ENCODE assay signal across 8 mouse cellular contexts in the genomic region with DNA sequence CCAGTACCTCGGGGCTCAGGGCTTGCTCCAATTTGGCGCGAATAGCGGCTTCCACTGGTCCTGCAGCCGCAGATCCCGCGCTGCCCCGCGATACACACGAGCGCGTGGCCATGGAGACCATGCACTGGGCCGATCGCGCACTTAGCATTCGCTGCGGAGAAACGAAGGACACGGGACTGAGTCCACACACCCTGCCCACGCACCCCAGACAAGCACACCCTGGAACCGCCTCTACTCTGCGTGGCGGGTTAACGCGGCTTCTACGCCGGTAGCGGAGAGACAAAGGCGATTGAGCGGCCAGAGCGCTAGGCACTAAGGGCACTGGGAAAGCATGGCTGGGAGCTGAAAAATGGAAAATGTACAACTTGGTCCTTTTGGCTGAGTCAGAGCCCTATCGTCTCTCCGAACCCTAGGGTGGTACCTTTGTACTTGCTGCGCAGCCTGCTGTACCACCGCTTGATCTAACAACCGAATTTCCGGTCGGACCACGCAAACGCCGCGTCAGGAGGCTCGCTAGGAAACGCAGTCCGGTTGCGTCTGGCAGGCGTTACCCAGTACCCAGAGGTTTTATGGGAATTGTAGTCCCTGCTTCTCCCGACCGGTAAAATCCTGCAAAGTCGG. TPM values are rescaled to one million over a fixed set of nuclear protein-coding genes. Genes with fewer than 3 reads are reported as not detected.
DNase-seq lines count a peak whose midpoint lies in the region; ATAC-seq lines count a peak whose summit lies in the region.

No protein-coding gene starts in this region.

- peak overlapping the region; percentile 92 for H3K4me2 ChIP-seq in hindbrain, embryonic 11.5 days (replicated peaks; ENCODE audit: low read depth, low read length)
- H3K4me2 ChIP-seq in lung, embryonic 16.5 days (ENCODE audit: low read depth, low read length): peak overlapping the region; percentile 97

- H3K27me3 ChIP-seq in hindbrain, embryonic 11.5 days (ENCODE audit: control insufficient read depth, insufficient read depth, low read length): no peaks in the 10 kb centered on the region
- no peaks in the 10 kb centered on the region for H3K27me3 ChIP-seq in lung, embryonic 16.5 days (ENCODE audit: control insufficient read depth, insufficient read depth, low read depth, low read length)

- peak; percentile 85 for DNase-seq in Muller cell, postnatal 12 days (ENCODE audit: inconsistent ontology term)
- DNase-seq in cerebellum, adult 9-11 months: peak; percentile 93
- peak; percentile 90 for DNase-seq in hindbrain, embryonic 11.5 days (ENCODE audit: low spot score)
- peak; percentile 94 for DNase-seq in layer of hippocampus, adult 9-11 months
- peak; percentile 83 for DNase-seq in ovary, adult 18-20 months (ENCODE audit: low spot score)
- peak; percentile 75 to 79 for DNase-seq in thymus, postnatal 10 days (ENCODE audit: low spot score in 2 of 2)

- H3K9ac ChIP-seq in hindbrain, embryonic 11.5 days (ENCODE audit: low read depth, low read length): peak overlapping the region; percentile 90
- H3K9ac ChIP-seq in lung, embryonic 16.5 days (ENCODE audit: low read length): peak overlapping the region; percentile 91

- peak overlapping the region; percentile 92 for H3K27ac ChIP-seq in hindbrain, embryonic 11.5 days (ENCODE audit: low read depth, low read length)
- H3K27ac ChIP-seq in lung, embryonic 16.5 days (ENCODE audit: low read length): peak overlapping the region; percentile 96

- H3K4me3 ChIP-seq in hindbrain, embryonic 11.5 days (ENCODE audit: low read depth, low read length): peak overlapping the region; percentile 61
- H3K4me3 ChIP-seq in lung, embryonic 16.5 days (ENCODE audit: low read length): peak overlapping the region; percentile 86

- H3K4me1 ChIP-seq in hindbrain, embryonic 11.5 days (replicated peaks; ENCODE audit: control insufficient read depth, insufficient read depth, low read length): peaks cover 4% of the 10 kb centered on the region; the same call in 1 of the 2 replicates
- peaks cover 13% of the 10 kb centered on the region; the same call in 1 of the 2 replicates for H3K4me1 ChIP-seq in lung, embryonic 16.5 days (replicated peaks; ENCODE audit: control insufficient read depth, insufficient read depth, low read length)

- under 1% methylated on average over 50 of the region's 50 CpGs for WGBS in hindbrain, embryonic 11.5 days
- under 1% methylated on average over 50 of the region's 50 CpGs for WGBS in lung, embryonic 16.5 days

- peak; percentile 90 for ATAC-seq in frontal cortex, adult (ENCODE audit: low TSS enrichment)
- peak; percentile 95 for ATAC-seq in hindbrain, embryonic 11.5 days (ENCODE audit: low FRiP score)
- peak; percentile 95 for ATAC-seq in lung, embryonic 16.5 days (ENCODE audit: low read depth)

- no peaks in the 10 kb centered on the region for H3K9me3 ChIP-seq in hindbrain, embryonic 11.5 days (ENCODE audit: control insufficient read depth, low read length)
- H3K9me3 ChIP-seq in lung, embryonic 16.5 days (ENCODE audit: control insufficient read depth, low read length): no peaks in the 10 kb centered on the region

- no peaks in the 10 kb centered on the region for H3K36me3 ChIP-seq in hindbrain, embryonic 11.5 days (ENCODE audit: control insufficient read depth, insufficient read depth, low read length)
- no peaks in the 10 kb centered on the region for H3K36me3 ChIP-seq in lung, embryonic 16.5 days (ENCODE audit: control insufficient read depth, insufficient read depth, low read length)

RNA-seq across cellular contexts. Expression of gene Sv2a, which starts 16.3 kb away (rescaled TPM):
- 10.8 and 13.0 TPM in 2 replicates for polyA plus RNA-seq in hindbrain, embryonic 11.5 days (2014; fragmentation: Nextera tagmentation; extraction: Ambion mirVana)
- 2.3 and 2.6 TPM in 2 replicates for polyA plus RNA-seq in lung, embryonic 16.5 days (2015; fragmentation: Nextera tagmentation; extraction: Ambion mirVana)

RNA-seq across cellular contexts. Expression of gene Bola1, which starts 22.3 kb away (rescaled TPM):
- polyA plus RNA-seq in hindbrain, embryonic 11.5 days (2014; fragmentation: Nextera tagmentation; extraction: Ambion mirVana): 73.3 and 77.6 TPM in 2 replicates
- polyA plus RNA-seq in lung, embryonic 16.5 days (2015; fragmentation: Nextera tagmentation; extraction: Ambion mirVana): 51.4 and 51.6 TPM in 2 replicates

RNA-seq across cellular contexts. Expression of gene Hist2h2ab, which starts 22.4 kb away (rescaled TPM):
- polyA plus RNA-seq in hindbrain, embryonic 11.5 days (2014; fragmentation: Nextera tagmentation; extraction: Ambion mirVana): 1.4 and 3.0 TPM in 2 replicates
- 1.3 and 1.9 TPM in 2 replicates for polyA plus RNA-seq in lung, embryonic 16.5 days (2015; fragmentation: Nextera tagmentation; extraction: Ambion mirVana)

RNA-seq across cellular contexts. Expression of gene Hist2h2ac, which starts 23.4 kb away (rescaled TPM):
- 9.6 and 12.7 TPM in 2 replicates for polyA plus RNA-seq in hindbrain, embryonic 11.5 days (2014; fragmentation: Nextera tagmentation; extraction: Ambion mirVana)
- polyA plus RNA-seq in lung, embryonic 16.5 days (2015; fragmentation: Nextera tagmentation; extraction: Ambion mirVana): 8.9 and 9.0 TPM in 2 replicates

RNA-seq across cellular contexts. Expression of gene Hist2h2be, which starts 23.7 kb away (rescaled TPM):
- 7.4 and 7.7 TPM in 2 replicates for polyA plus RNA-seq in hindbrain, embryonic 11.5 days (2014; fragmentation: Nextera tagmentation; extraction: Ambion mirVana)
- 7.5 and 8.8 TPM in 2 replicates for polyA plus RNA-seq in lung, embryonic 16.5 days (2015; fragmentation: Nextera tagmentation; extraction: Ambion mirVana)

Comparison
In these comparisons a context has a peak if more than half of its experiments do, and no peak if none do; other contexts are left out.
1. Peak in every context shown above with its lines: DNase-seq, ATAC-seq, H3K4me3 ChIP-seq and H3K27ac ChIP-seq.